Comparison of ENCODE assay signal across 27 mouse cellular contexts in genomic region chr9:123937989-123938388, GRCm38 (mm10). TPM values are rescaled to one million over a fixed set of nuclear protein-coding genes. Genes with fewer than 3 reads are reported as not detected.
DNase-seq lines count a peak whose midpoint lies in the region; TF ChIP-seq lines count a peak whose summit lies in the region.
"Had no signal": no experiment of that assay in that cellular context is flagged by ENCODE, and none has a peak within 500 bp of the region (broad histone marks: within the 10 kb centered on the region; RNA-seq: fewer than 3 reads in every experiment).

No protein-coding gene starts in this region.

- no peak overlapping the region for H3K4me3 ChIP-seq in bone marrow, adult 2 months (replicated peaks; ENCODE audit: control insufficient read depth, low read depth, low read length)
- no peak overlapping the region for H3K4me3 ChIP-seq in macrophage (ENCODE audit: inconsistent target)
- H3K4me3 ChIP-seq in small intestine, adult 2 months (ENCODE audit: low read depth, low read length), result no peak overlapping the region
- H3K4me3 ChIP-seq: forebrain, embryonic 15.5 days; hindbrain, embryonic 13.5 days; midbrain, embryonic 13.5 days; neural tube, embryonic 15.5 days had no signal

- DNase-seq in thymus, postnatal 0 days (ENCODE audit: low spot score), result peak; percentile 33
- no peak for DNase-seq in thymus, adult 18-20 months
- no peak for DNase-seq in urinary bladder, adult 18-20 months (ENCODE audit: low spot score in 2 of 2)
- DNase-seq in left cerebral cortex, postnatal 25 days (ENCODE audit: low spot score in 2 of 2), result no peak
- DNase-seq in kidney, postnatal 36 days, result no peak
- DNase-seq: adrenal gland, adult 2 months; cerebellum, adult 11-12 months; cerebellum, postnatal 14 days; embryo, embryonic 11 days; gastrocnemius, postnatal 25 days; lung, adult 18-20 months; right cerebral cortex, postnatal 25 days; thymus, postnatal 36 days had no signal

- WGBS in bone marrow, adult 2 months, result 43% methylated on average over 2 of the region's 2 CpGs
- 33% methylated on average over 2 of the region's 2 CpGs for WGBS in macrophage (ENCODE audit: missing documents)
- WGBS in small intestine, adult 2 months, result 81% methylated on average over 2 of the region's 2 CpGs

- no peaks in the 10 kb centered on the region for H3K79me2 ChIP-seq in macrophage (ENCODE audit: inconsistent target)

- no peak for TF ChIP-seq CTCF in bone marrow, adult 2 months (IDR thresholded peaks at IDR 0.05; ENCODE audit: control insufficient read depth, insufficient read depth, low read length)
- TF ChIP-seq CTCF in small intestine, adult 2 months (IDR thresholded peaks at IDR 0.05; ENCODE audit: extremely low read depth, insufficient read length, insufficient replicate concordance, low read depth, low read length), result no peak

- no peaks in the 10 kb centered on the region for H3K27me3 ChIP-seq in small intestine, adult 2 months (ENCODE audit: control insufficient read depth, insufficient read depth, low read length)
- H3K27me3 ChIP-seq: forebrain, embryonic 15.5 days; hindbrain, embryonic 13.5 days; midbrain, embryonic 13.5 days; neural tube, embryonic 15.5 days had no signal

- intact Hi-C loops in left cerebral cortex, postnatal 25 days (cut with DNase I), result no loop called here

- H3K36me3 ChIP-seq in macrophage (ENCODE audit: inconsistent target), result no peaks in the 10 kb centered on the region
- H3K36me3 ChIP-seq in small intestine, adult 2 months (ENCODE audit: control insufficient read depth, insufficient read depth, low read length), result no peaks in the 10 kb centered on the region
- H3K36me3 ChIP-seq: forebrain, embryonic 15.5 days; hindbrain, embryonic 13.5 days; midbrain, embryonic 13.5 days; neural tube, embryonic 15.5 days had no signal

- H3K27ac ChIP-seq in bone marrow, adult 2 months (ENCODE audit: control insufficient read depth, insufficient read depth, low read depth, low read length, poor library complexity), result peak overlapping the region; percentile 29; the same call in 1 of the 2 replicates
- H3K27ac ChIP-seq in macrophage, result peak overlapping the region; percentile 67
- peak overlapping the region; percentile 28; the same call in 1 of the 2 replicates for H3K27ac ChIP-seq in small intestine, adult 2 months (ENCODE audit: insufficient read depth, low read depth, low read length)
- H3K27ac ChIP-seq: forebrain, embryonic 15.5 days; hindbrain, embryonic 13.5 days; midbrain, embryonic 13.5 days; neural tube, embryonic 15.5 days had no signal

- H3K4me1 ChIP-seq in bone marrow, adult 2 months (ENCODE audit: control insufficient read depth, insufficient read depth, low read length), result peaks cover 9% of the 10 kb centered on the region
- peaks cover 4% of the 10 kb centered on the region; the same call in 1 of the 2 replicates for H3K4me1 ChIP-seq in small intestine, adult 2 months (ENCODE audit: control insufficient read depth, insufficient read depth, insufficient read length, low read length)
- H3K4me1 ChIP-seq: forebrain, embryonic 15.5 days; hindbrain, embryonic 13.5 days; midbrain, embryonic 13.5 days; neural tube, embryonic 15.5 days had no signal

- no peak for TF ChIP-seq POLR2A in bone marrow, adult 2 months (IDR thresholded peaks at IDR 0.05; ENCODE audit: borderline replicate concordance, control insufficient read depth, low read depth, low read length)
- no peak for TF ChIP-seq POLR2A in small intestine, adult 2 months (IDR thresholded peaks at IDR 0.05; ENCODE audit: low read depth, low read length)

RNA-seq across cellular contexts. Expression of gene Ccr1, which starts 30.5 kb away (rescaled TPM):
- 3.1 and 3.2 TPM in 2 replicates for polyA plus RNA-seq in thymus, postnatal 0 days (2015; fragmentation: Nextera tagmentation; extraction: Ambion mirVana)
- 4.8 and 12.0 TPM in 2 replicates for polyA plus RNA-seq in bone marrow, adult 2 months (2011; ENCODE audit: insufficient read depth, insufficient read length, low replicate concordance, missing spikeins)
- total RNA-seq in macrophage (2018; cell fraction: chromatin; rRNA removed), result 100 to 1,000 TPM in 1 of 26 experiments, 10 to 100 TPM in 15, 1 to 10 TPM in 10; 3.2 to 114 (median 15.1) TPM
- total RNA-seq in macrophage (2018; cell fraction: cytosol; rRNA removed), result 100 to 1,000 TPM in 2 of 26 experiments, 10 to 100 TPM in 24; 12.2 to 163 (median 31.0) TPM
- 100 to 1,000 TPM in 5 of 26 experiments, 10 to 100 TPM in 21; 15.0 to 152 (median 47.8) TPM for total RNA-seq in macrophage (2018; cell fraction: nucleus; rRNA removed)
- polyA plus RNA-seq in macrophage (2018), result 22.8 to 148 TPM (median 64.7 TPM) in 3 replicates
- 1.2 and 1.3 TPM in 2 replicates for polyA plus RNA-seq in small intestine, adult 2 months (2012; rRNA removed)
- total RNA-seq in left cerebral cortex, postnatal 25 days (2021), result 1 to 10 TPM in 1 of 2 experiments, under 1 TPM in 1; 0.57 to 1.1 TPM
- total RNA-seq: MEL had no signal

RNA-seq across cellular contexts. Expression of gene Ccr1l1, which starts 40.2 kb away (rescaled TPM):
- not detected in 2 replicates for polyA plus RNA-seq in thymus, postnatal 0 days (2015; fragmentation: Nextera tagmentation; extraction: Ambion mirVana)
- polyA plus RNA-seq in bone marrow, adult 2 months (2011; ENCODE audit: insufficient read depth, insufficient read length, low replicate concordance, missing spikeins), result not detected in 2 replicates
- 1 to 10 TPM in 20 of 26 experiments, under 1 TPM in 2, not detected in 4; 0.77 to 3.9 (median 1.5) TPM for total RNA-seq in macrophage (2018; cell fraction: chromatin; rRNA removed)
- total RNA-seq in macrophage (2018; cell fraction: cytosol; rRNA removed), result 1 to 10 TPM in 4 of 26 experiments, under 1 TPM in 22; 0.24 to 1.5 (median 0.67) TPM
- 1 to 10 TPM in 23 of 26 experiments, under 1 TPM in 3; 0.79 to 4.5 (median 2.0) TPM for total RNA-seq in macrophage (2018; cell fraction: nucleus; rRNA removed)
- polyA plus RNA-seq in macrophage (2018), result 0.27 to 1.4 TPM (median 1.0 TPM) in 3 replicates
- polyA plus RNA-seq in small intestine, adult 2 months (2012; rRNA removed), result not detected in 2 replicates
- total RNA-seq in left cerebral cortex, postnatal 25 days (2021), result not detected
- total RNA-seq: adrenal gland, adult 2 months; gastrocnemius, postnatal 25 days; layer of hippocampus, postnatal 14 days; MEL had no signal
- polyA plus RNA-seq: adrenal gland, adult 2 months; embryonic facial prominence, embryonic 14.5 days; forebrain, embryonic 15.5 days; heart, embryonic 16.5 days; hindbrain, embryonic 13.5 days; intestine, postnatal 0 days; kidney, embryonic 16.5 days; midbrain, embryonic 13.5 days; neural tube, embryonic 15.5 days; testis, adult 2 months had no signal
